Mouse (Mus musculus): ENCODE measurements around the gene Stt3b. TPM values are rescaled to one million over a fixed set of nuclear protein-coding genes. Genes with fewer than 3 reads are reported as not detected.

Stt3b gene
- polyA plus RNA-seq, 1 experiment from 2014 or later = 94.4 TPM

DNA sequence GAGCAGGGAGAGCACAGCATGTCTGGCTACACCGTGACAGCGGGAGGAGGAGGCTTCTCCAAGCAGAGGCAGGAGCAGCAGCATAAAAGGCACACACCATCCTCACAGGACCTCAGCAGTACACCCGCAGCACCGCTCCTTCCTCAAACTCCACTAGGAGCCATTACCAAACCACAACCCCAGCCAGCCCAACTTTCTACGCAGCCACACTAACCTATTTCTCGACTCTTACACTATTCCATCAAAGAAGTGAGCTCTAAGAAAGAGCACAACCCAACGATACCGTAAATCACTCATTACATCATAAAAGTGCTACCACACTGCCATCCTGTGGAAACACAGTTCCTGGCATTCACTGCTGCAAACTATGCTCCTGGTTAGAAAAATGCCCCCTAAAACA is 48.8 kb downstream of the Stt3b start:
- Histone ChIP-seq H3K9me3 (ENCODE audit: control insufficient read depth, low read length) (no peaks in the 10 kb centered on the region), H3K4me3 (ENCODE audit: control insufficient read depth in 1 of 2, insufficient read depth in 1 of 2, low read depth in 1 of 2, low read length in 2 of 2) (no peak overlapping the region), H3K27me3 (ENCODE audit: control insufficient read depth, insufficient read depth, low read length) (no peaks in the 10 kb centered on the region), H3K36me3 (ENCODE audit: control insufficient read depth, insufficient read depth, low read length) (peaks cover 46% of the 10 kb centered on the region), H3K4me2 (ENCODE audit: low read length) (no peak overlapping the region), H3K4me1 (ENCODE audit: control insufficient read depth in 2 of 2, insufficient read depth in 2 of 2, low read length in 2 of 2) (peaks cover 3 to 4% of the 10 kb centered on the region in 2 experiments; a peak in 1 of 4 replicates), H3K9ac (ENCODE audit: low read length) (no peak overlapping the region), H3K27ac (replicated peaks in 1 of 2; ENCODE audit: control insufficient read depth in 1 of 2, insufficient read depth in 1 of 2, low read depth in 2 of 2, low read length in 2 of 2) (no peak overlapping the region)
- no peak for ATAC-seq (ENCODE audit: insufficient number of reproducible peaks, insufficient read depth, low FRiP score, low read depth)
- 83% methylated on average over 8 of the region's 8 CpGs for WGBS

DNA sequence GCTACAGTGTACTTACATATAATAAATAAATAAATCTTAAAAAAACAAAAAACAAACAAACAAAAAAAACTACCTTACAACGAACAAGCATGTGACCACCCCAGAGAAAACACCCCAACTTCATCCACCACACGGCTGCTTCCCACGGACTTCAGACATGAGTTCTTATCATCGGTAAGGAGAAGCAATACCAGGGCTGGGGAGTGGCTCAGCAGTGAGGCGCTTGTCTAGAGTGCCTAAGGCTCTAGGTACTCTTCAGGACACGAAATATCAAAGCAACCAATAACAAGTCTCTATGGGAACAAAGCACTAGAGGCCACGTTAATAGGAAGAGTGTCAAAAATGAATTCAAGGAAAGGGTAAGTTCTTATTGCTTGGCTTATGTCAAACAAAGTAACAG is 49.8 kb downstream of the Stt3b start:
- Histone ChIP-seq H3K9ac (ENCODE audit: low read length) (no peak overlapping the region), H3K9me3 (ENCODE audit: control insufficient read depth, low read length) (no peaks in the 10 kb centered on the region), H3K4me1 (ENCODE audit: control insufficient read depth in 2 of 2, insufficient read depth in 2 of 2, low read length in 2 of 2) (peaks cover 3 to 4% of the 10 kb centered on the region in 2 experiments; a peak in 1 of 4 replicates), H3K4me3 (ENCODE audit: control insufficient read depth in 1 of 2, insufficient read depth in 1 of 2, low read depth in 1 of 2, low read length in 2 of 2) (no peak overlapping the region), H3K27ac (replicated peaks in 1 of 2; ENCODE audit: control insufficient read depth in 1 of 2, insufficient read depth in 1 of 2, low read depth in 2 of 2, low read length in 2 of 2) (no peak overlapping the region), H3K36me3 (ENCODE audit: control insufficient read depth, insufficient read depth, low read length) (peaks cover 47% of the 10 kb centered on the region), H3K27me3 (ENCODE audit: control insufficient read depth, insufficient read depth, low read length) (no peaks in the 10 kb centered on the region), H3K4me2 (ENCODE audit: low read length) (no peak overlapping the region)
- WGBS = 72% methylated on average over 7 of the region's 7 CpGs
- no peak for ATAC-seq (ENCODE audit: insufficient number of reproducible peaks, insufficient read depth, low FRiP score, low read depth)

DNA sequence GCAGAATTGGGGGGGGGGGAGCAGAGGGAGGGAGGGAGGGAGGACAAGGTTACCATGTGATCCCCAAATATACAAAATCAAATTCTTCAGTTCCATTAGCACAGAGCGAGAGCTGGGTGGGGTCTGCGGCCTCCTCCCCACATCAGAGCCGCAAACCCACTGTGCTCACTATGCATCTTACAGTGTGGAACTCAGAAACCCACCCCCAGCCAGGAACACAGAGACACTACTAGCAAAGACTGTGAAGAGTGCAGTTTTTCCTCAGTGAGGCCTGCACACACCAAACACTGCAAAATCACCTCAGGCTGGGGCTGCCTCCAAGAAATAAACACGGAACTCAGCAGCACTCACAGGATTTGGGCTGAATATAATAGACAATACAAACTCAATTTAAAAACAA is 50.4 kb downstream of the Stt3b start:
- H3K27me3 ChIP-seq (ENCODE audit: control insufficient read depth, insufficient read depth, low read length) = no peaks in the 10 kb centered on the region
- no peak for ATAC-seq (ENCODE audit: insufficient number of reproducible peaks, insufficient read depth, low FRiP score, low read depth)
- H3K4me3 ChIP-seq (ENCODE audit: control insufficient read depth in 1 of 2, insufficient read depth in 1 of 2, low read depth in 1 of 2, low read length in 2 of 2) = no peak overlapping the region
- peaks cover 3 to 4% of the 10 kb centered on the region in 2 experiments; a peak in 1 of 4 replicates for H3K4me1 ChIP-seq (ENCODE audit: control insufficient read depth in 2 of 2, insufficient read depth in 2 of 2, low read length in 2 of 2)
- no peak overlapping the region for H3K9ac ChIP-seq (ENCODE audit: low read length)
- H3K27ac ChIP-seq (replicated peaks in 1 of 2; ENCODE audit: control insufficient read depth in 1 of 2, insufficient read depth in 1 of 2, low read depth in 2 of 2, low read length in 2 of 2) = no peak overlapping the region
- no peaks in the 10 kb centered on the region for H3K9me3 ChIP-seq (ENCODE audit: control insufficient read depth, low read length)
- no peak overlapping the region for H3K4me2 ChIP-seq (ENCODE audit: low read length)
- WGBS = 90% methylated on average over 4 of the region's 4 CpGs
- H3K36me3 ChIP-seq (ENCODE audit: control insufficient read depth, insufficient read depth, low read length) = peaks cover 47% of the 10 kb centered on the region

DNA sequence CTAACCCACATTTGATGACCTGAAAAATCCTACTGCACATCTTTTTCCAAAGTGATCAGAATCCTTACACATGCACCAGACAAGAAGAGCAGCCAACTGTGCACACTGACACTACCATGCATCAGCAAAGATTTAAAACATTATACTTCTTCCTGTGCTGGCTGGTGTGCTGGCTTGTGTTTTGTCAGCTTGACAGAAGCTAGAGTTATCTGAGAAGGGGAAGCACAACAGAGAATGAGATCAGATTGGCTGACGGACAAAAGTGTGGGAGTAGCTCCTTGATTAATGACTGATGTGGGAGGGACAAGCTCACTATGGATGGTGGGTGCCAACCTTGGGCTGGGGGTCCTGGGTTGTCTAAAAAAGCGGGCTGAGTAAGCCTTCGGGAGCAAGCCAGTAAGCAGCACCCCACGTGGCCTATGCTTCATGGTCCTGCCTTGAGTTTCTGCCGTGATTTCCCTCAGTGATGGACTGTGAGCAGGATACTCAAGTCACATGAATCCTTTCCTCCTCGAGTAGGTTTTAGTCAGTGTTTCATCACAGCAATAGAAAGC is 52.4 kb downstream of the Stt3b start:
- H3K36me3 ChIP-seq (ENCODE audit: control insufficient read depth, insufficient read depth, low read length) = peaks cover 53% of the 10 kb centered on the region
- no peak overlapping the region for H3K4me3 ChIP-seq (ENCODE audit: control insufficient read depth in 1 of 2, insufficient read depth in 1 of 2, low read depth in 1 of 2, low read length in 2 of 2)
- peaks cover 3 to 4% of the 10 kb centered on the region in 2 experiments; a peak in 1 of 4 replicates for H3K4me1 ChIP-seq (ENCODE audit: control insufficient read depth in 2 of 2, insufficient read depth in 2 of 2, low read length in 2 of 2)
- H3K4me2 ChIP-seq (ENCODE audit: low read length) = no peak overlapping the region
- 54% methylated on average over 6 of the region's 6 CpGs for WGBS
- no peak overlapping the region for H3K9ac ChIP-seq (ENCODE audit: low read length)
- no peak for ATAC-seq (ENCODE audit: insufficient number of reproducible peaks, insufficient read depth, low FRiP score, low read depth)
- H3K9me3 ChIP-seq (ENCODE audit: control insufficient read depth, low read length) = no peaks in the 10 kb centered on the region
- H3K27me3 ChIP-seq (ENCODE audit: control insufficient read depth, insufficient read depth, low read length) = no peaks in the 10 kb centered on the region
- H3K27ac ChIP-seq (replicated peaks in 1 of 2; ENCODE audit: control insufficient read depth in 1 of 2, insufficient read depth in 1 of 2, low read depth in 2 of 2, low read length in 2 of 2) = no peak overlapping the region

DNA sequence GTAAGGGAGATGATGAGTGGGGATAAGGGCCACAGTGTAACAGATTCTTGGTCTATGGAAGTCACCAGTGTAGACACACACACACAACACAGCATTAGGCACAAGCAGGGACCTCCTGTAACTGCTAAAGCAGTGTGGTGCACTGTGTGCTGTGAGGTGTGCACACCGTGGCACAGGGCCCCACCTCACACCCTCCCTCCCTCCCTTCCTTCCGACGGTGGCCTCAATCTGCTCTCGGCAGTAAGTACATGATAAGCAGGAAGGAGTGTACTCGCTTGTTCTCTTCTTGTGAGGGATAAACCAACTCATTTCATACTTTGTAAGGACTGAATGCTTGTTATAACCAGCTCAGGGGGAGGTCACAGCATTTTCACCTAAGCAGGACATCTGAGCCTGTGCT is 61.1 kb downstream of the Stt3b start:
- peaks cover 0 to 5% of the 10 kb centered on the region in 2 experiments; a peak in 1 of 4 replicates for H3K4me1 ChIP-seq (ENCODE audit: control insufficient read depth in 2 of 2, insufficient read depth in 2 of 2, low read length in 2 of 2)
- no peaks in the 10 kb centered on the region for H3K27me3 ChIP-seq (ENCODE audit: control insufficient read depth, insufficient read depth, low read length)
- no peak overlapping the region for H3K4me3 ChIP-seq (ENCODE audit: control insufficient read depth in 1 of 2, insufficient read depth in 1 of 2, low read depth in 1 of 2, low read length in 2 of 2)
- H3K36me3 ChIP-seq (ENCODE audit: control insufficient read depth, insufficient read depth, low read length) = peaks cover 97% of the 10 kb centered on the region
- WGBS = 10% methylated on average over 5 of the region's 5 CpGs
- H3K9ac ChIP-seq (ENCODE audit: low read length) = no peak overlapping the region
- ATAC-seq (ENCODE audit: insufficient number of reproducible peaks, insufficient read depth, low FRiP score, low read depth) = no peak
- H3K4me2 ChIP-seq (ENCODE audit: low read length) = no peak overlapping the region
- no peaks in the 10 kb centered on the region for H3K9me3 ChIP-seq (ENCODE audit: control insufficient read depth, low read length)
- no peak overlapping the region for H3K27ac ChIP-seq (replicated peaks in 1 of 2; ENCODE audit: control insufficient read depth in 1 of 2, insufficient read depth in 1 of 2, low read depth in 2 of 2, low read length in 2 of 2)

DNA sequence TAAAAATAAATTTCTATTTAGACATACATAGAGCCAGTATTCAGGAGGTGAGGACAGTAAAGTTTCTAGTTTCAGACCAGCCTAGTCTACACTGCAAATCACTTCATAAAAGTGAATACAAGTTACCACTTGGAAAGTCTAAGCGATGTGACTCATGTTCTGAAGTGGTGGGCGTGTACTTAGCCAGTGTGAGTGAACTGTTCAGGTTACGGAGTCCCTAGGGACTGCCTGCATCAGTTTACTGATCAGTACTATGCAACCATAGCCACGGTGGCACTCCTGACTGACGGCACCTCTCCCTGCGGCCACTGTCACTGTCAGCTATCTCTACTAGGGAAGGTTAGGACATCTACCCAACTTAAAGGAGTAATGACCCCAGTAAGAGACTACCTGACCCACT is 65.1 kb downstream of the Stt3b start:
- Histone ChIP-seq H3K27me3 (ENCODE audit: control insufficient read depth, insufficient read depth, low read length) (no peaks in the 10 kb centered on the region), H3K4me1 (ENCODE audit: control insufficient read depth in 2 of 2, insufficient read depth in 2 of 2, low read length in 2 of 2) (peaks cover 0 to 5% of the 10 kb centered on the region in 2 experiments; a peak in 1 of 4 replicates), H3K27ac (replicated peaks in 1 of 2; ENCODE audit: control insufficient read depth in 1 of 2, insufficient read depth in 1 of 2, low read depth in 2 of 2, low read length in 2 of 2) (no peak overlapping the region), H3K4me2 (ENCODE audit: low read length) (no peak overlapping the region), H3K9me3 (ENCODE audit: control insufficient read depth, low read length) (no peaks in the 10 kb centered on the region), H3K9ac (ENCODE audit: low read length) (no peak overlapping the region), H3K4me3 (ENCODE audit: control insufficient read depth in 1 of 2, insufficient read depth in 1 of 2, low read depth in 1 of 2, low read length in 2 of 2) (no peak overlapping the region), H3K36me3 (ENCODE audit: control insufficient read depth, insufficient read depth, low read length) (peaks cover 97% of the 10 kb centered on the region)
- no peak for ATAC-seq (ENCODE audit: insufficient number of reproducible peaks, insufficient read depth, low FRiP score, low read depth)
- 52% methylated on average over 6 of the region's 6 CpGs for WGBS

DNA sequence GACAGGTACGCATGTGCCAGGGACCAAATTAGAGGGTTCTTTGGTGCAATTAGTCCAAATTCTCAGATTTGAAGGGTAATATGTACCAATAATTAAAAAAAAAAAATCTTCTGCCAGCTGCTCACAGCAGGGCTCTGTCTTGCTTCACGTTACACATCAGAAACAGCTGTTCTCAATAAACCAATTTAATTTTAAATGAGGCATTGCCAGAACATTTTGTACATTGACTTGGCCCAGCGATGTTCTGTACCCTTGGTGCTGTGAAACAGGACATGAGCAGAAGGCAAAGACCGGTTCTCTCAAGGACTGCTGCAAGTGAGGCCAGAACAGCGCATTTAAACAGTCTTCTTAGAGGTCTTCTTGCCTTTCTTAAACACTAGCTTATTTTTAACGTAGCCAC is 66.6 kb downstream of the Stt3b start:
- Histone ChIP-seq H3K9ac (ENCODE audit: low read length) (no peak overlapping the region), H3K4me1 (ENCODE audit: control insufficient read depth in 2 of 2, insufficient read depth in 2 of 2, low read length in 2 of 2) (no peaks in the 10 kb centered on the region), H3K27ac (replicated peaks in 1 of 2; ENCODE audit: control insufficient read depth in 1 of 2, insufficient read depth in 1 of 2, low read depth in 2 of 2, low read length in 2 of 2) (no peak overlapping the region), H3K4me3 (ENCODE audit: control insufficient read depth in 1 of 2, insufficient read depth in 1 of 2, low read depth in 1 of 2, low read length in 2 of 2) (no peak overlapping the region), H3K4me2 (ENCODE audit: low read length) (no peak overlapping the region), H3K9me3 (ENCODE audit: control insufficient read depth, low read length) (no peaks in the 10 kb centered on the region), H3K36me3 (ENCODE audit: control insufficient read depth, insufficient read depth, low read length) (peaks cover 95% of the 10 kb centered on the region), H3K27me3 (ENCODE audit: control insufficient read depth, insufficient read depth, low read length) (no peaks in the 10 kb centered on the region)
- 93% methylated on average over 6 of the region's 6 CpGs for WGBS
- ATAC-seq (ENCODE audit: insufficient number of reproducible peaks, insufficient read depth, low FRiP score, low read depth) = no peak

DNA sequence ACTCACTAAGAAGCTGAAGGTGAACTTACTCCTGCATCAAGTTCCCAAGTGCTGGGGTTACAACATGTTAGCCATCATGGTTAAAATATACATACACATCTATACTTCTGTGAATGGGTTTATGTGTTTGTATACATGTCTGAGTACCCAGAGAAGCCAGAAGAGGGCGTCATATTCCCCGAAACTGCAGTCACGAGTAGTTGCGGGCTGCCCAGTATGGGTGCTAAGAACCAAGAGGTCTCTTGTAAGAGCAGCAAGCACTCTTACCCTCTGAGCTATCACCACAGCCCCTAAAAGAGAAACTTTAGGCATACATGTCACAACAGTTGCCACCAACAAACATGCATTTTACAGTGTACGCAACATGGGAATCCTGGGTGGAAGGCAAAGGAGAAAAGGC is 70.4 kb downstream of the Stt3b start:
- Histone ChIP-seq H3K9ac (ENCODE audit: low read length) (no peak overlapping the region), H3K4me3 (ENCODE audit: control insufficient read depth in 1 of 2, insufficient read depth in 1 of 2, low read depth in 1 of 2, low read length in 2 of 2) (no peak overlapping the region), H3K27ac (replicated peaks in 1 of 2; ENCODE audit: control insufficient read depth in 1 of 2, insufficient read depth in 1 of 2, low read depth in 2 of 2, low read length in 2 of 2) (no peak overlapping the region), H3K4me2 (ENCODE audit: low read length) (no peak overlapping the region), H3K27me3 (ENCODE audit: control insufficient read depth, insufficient read depth, low read length) (no peaks in the 10 kb centered on the region), H3K4me1 (ENCODE audit: control insufficient read depth in 2 of 2, insufficient read depth in 2 of 2, low read length in 2 of 2) (no peaks in the 10 kb centered on the region), H3K36me3 (ENCODE audit: control insufficient read depth, insufficient read depth, low read length) (peaks cover 58% of the 10 kb centered on the region), H3K9me3 (ENCODE audit: control insufficient read depth, low read length) (no peaks in the 10 kb centered on the region)
- ATAC-seq (ENCODE audit: insufficient number of reproducible peaks, insufficient read depth, low FRiP score, low read depth) = no peak
- 90% methylated on average over 5 of the region's 5 CpGs for WGBS
